Mouse (Mus musculus): Measurements from ENCODE around the gene Aox4.
A peak's percentile ranks its signal among the peaks of the same experiment; 100 is the strongest.

Gene Aox4

GRCm38 (mm10) chr1:58244487-58244886 lies 34.3 kb downstream of the Aox4 start:
- no peak for DNase-seq (ENCODE audit: extremely low spot score, low read depth, low spot score)

- no peak for DNase-seq (ENCODE audit: extremely low spot score, low read depth, low spot score)
Observed at GRCm38 (mm10) chr1:58248518-58248917, 38.3 kb downstream of the Aox4 start.

DNA sequence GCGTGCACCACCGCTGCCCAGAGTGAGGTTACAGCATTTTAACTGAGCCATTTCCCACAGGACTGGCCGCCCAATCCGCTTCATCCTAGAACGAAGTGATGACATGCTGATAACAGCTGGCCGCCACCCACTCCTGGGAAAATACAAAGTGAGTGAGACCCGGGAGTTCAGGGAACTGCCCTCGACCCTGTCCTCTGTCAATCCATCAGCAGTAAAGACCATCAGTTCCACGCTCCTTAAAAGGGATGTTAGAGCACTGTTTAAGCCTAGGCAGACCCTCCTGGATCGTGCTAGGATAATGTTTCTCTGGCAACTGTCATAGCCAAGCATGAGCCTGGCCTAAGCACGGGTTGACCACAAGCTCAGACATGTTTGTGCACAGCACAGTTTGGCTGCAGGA lies 43.3 kb downstream of the Aox4 start:
- DNase-seq (ENCODE audit: extremely low spot score, low read depth, low spot score) = no peak

GRCm38 (mm10) chr1:58257195-58257991 lies 47.2 kb downstream of the Aox4 start:
- DNase-seq (ENCODE audit: extremely low spot score, low read depth, low spot score) = no peak

GRCm38 (mm10) chr1:58260311-58260710 lies 50.1 kb downstream of the Aox4 start:
- DNase-seq (ENCODE audit: extremely low spot score, low read depth, low spot score) = no peak

- DNase-seq (ENCODE audit: extremely low spot score, low read depth, low spot score) = no peak
Observed at GRCm38 (mm10) chr1:58268231-58268630, 58.0 kb downstream of the Aox4 start.

DNA sequence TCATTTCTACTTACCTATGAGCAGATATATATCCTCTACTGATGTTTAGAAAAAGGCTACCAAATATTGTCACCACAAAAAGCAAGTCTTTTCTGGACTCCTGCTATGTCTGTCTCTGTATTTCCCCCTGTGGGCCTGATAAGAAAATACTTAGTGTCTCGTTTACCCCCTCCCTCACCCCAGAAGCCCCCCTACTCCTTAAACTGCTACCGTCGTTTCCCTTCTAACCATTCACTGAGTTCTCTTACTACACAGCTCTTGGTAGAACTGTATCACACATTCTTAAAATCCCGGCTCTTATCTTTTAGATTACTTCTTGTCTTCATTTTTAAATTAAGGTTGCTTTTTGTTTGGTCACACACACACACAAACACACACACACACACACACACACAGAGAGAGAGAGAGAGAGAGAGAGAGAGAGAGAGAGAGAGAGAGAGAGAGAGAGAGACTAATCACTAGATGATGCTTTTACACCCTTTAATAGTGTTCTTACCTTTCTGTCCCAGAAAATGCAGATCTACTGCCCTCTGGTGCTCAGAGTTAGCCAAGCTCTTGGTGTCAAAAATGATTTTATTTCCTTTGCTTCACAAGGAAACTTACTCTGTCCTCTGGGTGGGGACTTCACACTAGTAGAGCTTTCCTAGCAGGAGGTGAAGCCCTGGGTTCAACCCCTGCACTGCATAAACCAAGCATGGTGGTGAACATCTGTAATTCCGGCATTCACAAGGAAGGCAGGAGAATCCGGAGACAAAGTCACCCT lies 60.8 kb downstream of the Aox4 start:
- DNase-seq (ENCODE audit: extremely low spot score, low read depth, low spot score) = peak; percentile 52

GRCm38 (mm10) chr1:58275879-58276278 lies 65.7 kb downstream of the Aox4 start:
- DNase-seq (ENCODE audit: extremely low spot score, low read depth, low spot score) = no peak

GRCm38 (mm10) chr1:58278026-58278425 lies 67.8 kb downstream of the Aox4 start, which contains the start of gene Aox2:
TSS of gene Aox2 (plus strand) at chr1:58278326.
- no peak for DNase-seq (ENCODE audit: extremely low spot score, low read depth, low spot score)

DNA sequence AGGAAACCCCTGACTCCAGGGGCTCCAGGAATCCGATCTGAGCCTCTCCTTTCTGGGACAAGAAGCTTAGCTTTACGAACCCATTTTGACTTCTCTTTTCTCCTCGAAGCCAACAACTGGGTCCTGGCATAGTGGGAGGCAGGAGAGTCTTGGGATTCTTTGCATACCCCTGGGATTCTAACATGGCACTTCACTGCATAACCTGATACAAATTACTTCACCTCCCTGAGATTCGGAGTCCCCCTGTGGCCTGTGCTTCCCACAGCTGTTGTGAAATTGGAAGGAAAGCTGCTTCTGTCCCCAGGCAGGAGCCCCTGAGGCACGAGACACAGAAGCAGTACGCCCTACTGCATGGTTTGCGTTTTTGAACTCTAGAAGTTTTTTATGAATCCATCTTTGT lies 68.3 kb downstream of the Aox4 start:
- DNase-seq (ENCODE audit: extremely low spot score, low read depth, low spot score) = no peak

DNA sequence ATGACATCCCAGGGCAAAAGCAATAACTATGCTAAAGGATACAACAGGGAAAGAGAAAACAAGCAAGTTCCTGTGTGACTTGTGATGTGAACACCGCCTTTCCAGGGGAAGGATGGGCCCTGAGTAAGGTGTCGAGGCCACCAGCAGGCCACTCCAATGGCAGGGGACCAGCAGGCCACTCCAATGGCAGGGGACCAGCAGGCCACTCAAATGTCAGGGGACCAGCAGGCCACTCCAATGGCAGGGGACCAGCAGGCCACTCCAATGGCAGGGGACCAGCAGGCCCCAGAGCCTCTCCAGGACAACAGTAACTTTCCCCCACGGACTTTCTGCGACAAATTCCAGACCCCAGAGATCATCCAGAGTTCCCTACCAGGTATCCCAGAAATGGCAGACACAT lies 70.2 kb downstream of the Aox4 start:
- no peak for DNase-seq (ENCODE audit: extremely low spot score, low read depth, low spot score)

- DNase-seq (ENCODE audit: extremely low spot score, low read depth, low spot score) = no peak
Observed at GRCm38 (mm10) chr1:58280939-58281624, 70.9 kb downstream of the Aox4 start.

GRCm38 (mm10) chr1:58281625-58281988 lies 71.4 kb downstream of the Aox4 start:
- DNase-seq (ENCODE audit: extremely low spot score, low read depth, low spot score) = no peak

- no peak for DNase-seq (ENCODE audit: extremely low spot score, low read depth, low spot score)
Observed at GRCm38 (mm10) chr1:58284505-58284904, 74.3 kb downstream of the Aox4 start.

DNA sequence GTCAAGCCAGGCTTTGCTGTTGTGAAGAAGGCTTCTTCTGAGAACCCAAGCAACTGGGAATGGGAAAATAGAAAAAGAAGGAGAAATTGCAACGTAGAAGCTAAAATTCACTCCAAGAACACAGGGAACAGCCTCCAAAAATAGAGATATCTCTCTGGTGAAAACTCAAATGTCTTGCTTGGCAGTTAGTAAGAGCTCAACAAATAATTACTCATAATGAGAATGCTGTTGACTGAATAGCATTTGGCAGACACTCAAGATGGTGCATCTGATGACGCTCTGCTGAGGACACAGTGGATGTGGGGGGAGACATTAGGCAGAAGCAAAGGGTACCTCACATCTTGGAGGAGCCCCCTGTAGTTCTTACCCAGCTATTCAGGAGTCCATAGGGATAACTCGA lies 77.9 kb downstream of the Aox4 start:
- DNase-seq (ENCODE audit: extremely low spot score, low read depth, low spot score) = no peak

GRCm38 (mm10) chr1:58289863-58290469 lies 79.8 kb downstream of the Aox4 start:
- no peak for DNase-seq (ENCODE audit: extremely low spot score, low read depth, low spot score)

GRCm38 (mm10) chr1:58291394-58292300 lies 81.5 kb downstream of the Aox4 start:
- DNase-seq (ENCODE audit: extremely low spot score, low read depth, low spot score) = no peak

GRCm38 (mm10) chr1:58294730-58295129 lies 84.5 kb downstream of the Aox4 start:
- DNase-seq (ENCODE audit: extremely low spot score, low read depth, low spot score) = no peak

GRCm38 (mm10) chr1:58296278-58296677 lies 86.1 kb downstream of the Aox4 start:
- peak; percentile 67 for DNase-seq (ENCODE audit: extremely low spot score, low read depth, low spot score)

- DNase-seq (ENCODE audit: extremely low spot score, low read depth, low spot score) = no peak
Observed at GRCm38 (mm10) chr1:58296821-58297220, 86.6 kb downstream of the Aox4 start.

All from hindlimb bud, embryonic 11.5 days (tissue).